Mouse (Mus musculus) forebrain, embryonic 14.5 days (tissue): ENCODE measurements at regions not wholly inside any gene's neighbourhood (a gene's known extent, or its start where the extent isn't known, plus 50 kb on each side); places are given as distances from the start of the nearest gene placed in this dataset.

Experiments used
- ATAC-seq: fragments of 200-750 bp; cut with Nextera tagmentation; 2 replicates; pipeline ENCODE4 v1.8.0; 2017; ENCODE audit warnings: mild to moderate bottlenecking, moderate library complexity
- DNase-seq: peaks from one replicate; pipeline ENCODE4 v3.0.0-alpha.2; 2015; ENCODE audit warnings: low spot score
- H3K27ac ChIP-seq: fragments of 300-500 bp; sonication (generic); 2 replicates; pipeline ENCODE4 v1.5.1; 2014; ENCODE audit warnings: low read depth, mild to moderate bottlenecking, control low read depth, low read length, moderate library complexity
- H3K27me3 ChIP-seq: fragments of 300-500 bp; sonication (generic); replicated peaks from 2 replicates; pipeline ENCODE4 v1.6.1; 2014; ENCODE audit warnings: low read length, control low read depth, mixed read lengths; ENCODE audit not compliant: control insufficient read depth, insufficient read depth
- H3K36me3 ChIP-seq: fragments of 300-500 bp; sonication (generic); 2 replicates; pipeline ENCODE4 v1.6.1; 2014; ENCODE audit warnings: low read length, control low read depth; ENCODE audit not compliant: control insufficient read depth, insufficient read depth
- H3K4me1 ChIP-seq: fragments of 300-500 bp; sonication (generic); 2 replicates; pipeline ENCODE4 v1.6.1; 2014; ENCODE audit warnings: antibody characterized with exemption, low read length, control low read depth; ENCODE audit not compliant: control insufficient read depth, insufficient read depth
- H3K4me2 ChIP-seq: fragments of 300-500 bp; sonication (generic); 2 replicates; pipeline ENCODE4 v1.6.1; 2014; ENCODE audit warnings: mild to moderate bottlenecking, control low read depth, low read length
- H3K4me3 ChIP-seq: fragments of 300-500 bp; sonication (generic); 2 replicates; pipeline ENCODE4 v1.5.1; 2014; ENCODE audit warnings: low read depth, low read length, control low read depth
- H3K9ac ChIP-seq: fragments of 300-500 bp; sonication (generic); 2 replicates; pipeline ENCODE4 v1.6.1; 2014; ENCODE audit warnings: mild to moderate bottlenecking, low read length, control low read depth, moderate library complexity
- H3K9me3 ChIP-seq: fragments of 300-500 bp; sonication (generic); replicated peaks from 2 replicates; pipeline ENCODE4 v1.6.1; 2016; ENCODE audit warnings: low read length, control low read depth, mixed read lengths; ENCODE audit not compliant: control insufficient read depth
- WGBS: fragments of 180-500 bp; shearing (Covaris S2); extraction: QIAGEN DNeasy Blood & Tissue Kit; methylation state at CpG from one replicate; pipeline ENCODE4 v1.1.7; 2014; 5-methylcytosine and 5-hydroxymethylcytosine counted together

DNA sequence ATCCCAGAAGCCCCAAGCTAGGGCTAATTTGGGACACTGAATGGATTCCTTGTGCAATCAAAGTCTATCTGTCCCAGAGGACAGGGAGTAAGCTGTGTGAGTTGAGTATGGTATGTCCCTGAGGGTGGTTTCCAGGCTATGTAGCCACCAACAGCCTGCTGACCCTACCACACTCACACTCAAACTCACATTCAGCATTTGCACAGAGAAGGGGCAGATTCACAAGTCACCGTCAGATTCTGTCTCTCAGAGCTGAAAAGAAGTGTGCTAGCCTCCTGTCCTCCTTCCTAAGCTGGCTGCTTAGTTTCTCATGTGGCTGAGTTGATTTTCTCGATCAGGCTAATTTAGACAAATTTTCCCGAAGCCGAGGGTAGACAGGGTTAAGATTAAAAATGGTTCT lies 248.8 kb downstream of the Enc1 start:
- Histone ChIP-seq H3K27me3 (no peaks in the 10 kb centered on the region), H3K4me2 (no peak overlapping the region), H3K9me3 (no peaks in the 10 kb centered on the region), H3K27ac (no peak overlapping the region), H3K9ac (0 out of 2 replicates have a peak overlapping the region, but pooled peaks have one; percentile 21), H3K36me3 (no peaks in the 10 kb centered on the region), H3K4me1 (peaks cover 13% of the 10 kb centered on the region), H3K4me3 (no peak overlapping the region)
- WGBS = 39% methylated on average over 4 of the region's 4 CpGs
- DNase-seq (no peak), ATAC-seq (no peak)

DNA sequence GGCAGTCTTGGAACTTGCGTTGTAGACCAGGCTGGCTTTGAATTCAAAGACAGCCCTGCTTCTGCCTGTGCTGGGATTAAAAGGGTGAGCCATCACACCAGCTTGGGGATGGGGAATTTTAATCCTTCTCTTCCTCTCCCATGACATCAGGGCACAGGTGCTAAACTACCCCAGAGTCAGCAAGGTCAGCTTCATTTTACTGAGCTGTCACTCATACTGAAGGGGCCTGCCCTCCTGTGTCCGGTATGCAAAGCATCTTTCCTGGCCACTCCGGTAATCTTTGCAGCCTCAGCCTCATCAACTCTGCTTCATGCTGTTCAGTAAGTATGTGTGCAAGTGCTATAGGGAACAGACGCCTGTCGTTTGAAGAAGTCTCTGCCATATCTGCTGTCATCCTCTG lies 248.1 kb downstream of the Enc1 start:
- WGBS = 44% methylated on average over 5 of the region's 5 CpGs
- no peaks in the 10 kb centered on the region for H3K36me3 ChIP-seq
- no peaks in the 10 kb centered on the region for H3K27me3 ChIP-seq
- H3K4me3 ChIP-seq = no peak overlapping the region
- H3K4me2 ChIP-seq = no peak overlapping the region
- no peak for DNase-seq
- no peak overlapping the region for H3K27ac ChIP-seq
- H3K9ac ChIP-seq = 0 out of 2 replicates have a peak overlapping the region, but pooled peaks have one; percentile 21
- H3K9me3 ChIP-seq = no peaks in the 10 kb centered on the region
- no peak for ATAC-seq
- H3K4me1 ChIP-seq = peaks cover 13% of the 10 kb centered on the region

DNA sequence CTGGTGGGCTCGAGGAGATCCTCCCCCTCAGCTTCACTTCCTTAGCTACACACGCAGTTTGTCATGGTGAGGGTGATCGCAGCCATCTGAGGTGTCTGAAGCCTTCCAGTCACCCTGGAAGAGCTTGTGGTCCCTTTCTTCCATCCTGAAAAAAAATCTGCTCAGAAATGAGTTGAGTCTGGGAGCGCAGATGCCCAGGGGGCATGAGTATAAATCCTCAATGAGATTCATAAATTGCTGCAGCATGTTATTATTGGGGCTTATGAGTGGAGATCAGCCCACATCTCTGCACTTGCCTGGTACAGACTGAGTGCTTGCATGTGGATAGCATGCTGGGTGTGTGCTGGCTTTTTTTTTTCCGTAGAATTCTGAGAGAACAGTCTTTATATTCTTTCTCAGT lies 247.6 kb downstream of the Enc1 start:
- no peaks in the 10 kb centered on the region for H3K36me3 ChIP-seq
- H3K27me3 ChIP-seq = no peaks in the 10 kb centered on the region
- no peaks in the 10 kb centered on the region for H3K9me3 ChIP-seq
- DNase-seq (no peak), ATAC-seq (no peak)
- no peak overlapping the region for H3K4me3 ChIP-seq
- peaks cover 13% of the 10 kb centered on the region for H3K4me1 ChIP-seq
- no peak overlapping the region for H3K4me2 ChIP-seq
- no peak overlapping the region; the same call in 1 of the 2 replicates for H3K27ac ChIP-seq
- no peak overlapping the region for H3K9ac ChIP-seq
- WGBS = 67% methylated on average over 5 of the region's 5 CpGs

DNA sequence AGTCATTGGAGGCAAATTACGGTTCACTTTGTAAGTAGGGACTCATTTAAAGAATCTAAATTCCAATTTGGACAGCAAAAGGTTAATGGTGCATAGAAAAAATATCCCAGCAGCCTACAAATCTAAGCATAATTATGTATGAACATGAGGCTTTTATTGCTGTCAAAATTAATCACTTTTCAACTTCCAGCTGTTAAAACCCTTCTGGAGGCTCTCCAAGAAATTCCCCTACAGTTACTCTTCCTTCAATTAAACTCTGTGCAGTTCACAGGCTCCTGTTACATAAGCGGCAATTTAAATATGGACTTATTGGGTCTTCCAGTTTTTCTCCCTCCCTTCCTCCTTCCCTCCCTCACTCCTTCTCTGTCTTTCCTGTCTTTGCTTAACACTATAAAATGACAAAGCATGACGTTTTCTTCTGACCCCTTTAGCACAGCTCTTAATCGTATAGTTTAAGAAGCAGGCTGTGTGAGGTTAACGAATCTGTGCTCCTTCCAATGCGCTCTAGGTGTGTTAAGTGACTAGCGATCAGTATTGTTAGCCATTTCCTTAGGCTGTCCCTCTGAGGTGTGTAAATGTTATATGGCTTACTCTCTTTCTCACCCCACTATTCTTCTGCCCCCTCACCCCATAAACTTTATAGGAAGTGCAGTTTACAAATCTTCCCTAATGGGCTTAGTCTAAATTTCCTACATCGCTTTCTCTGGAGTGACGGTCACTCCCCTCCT lies 247.0 kb downstream of the Enc1 start:
- Histone ChIP-seq H3K36me3 (no peaks in the 10 kb centered on the region), H3K27ac (no peak overlapping the region), H3K4me1 (peaks cover 13% of the 10 kb centered on the region), H3K4me3 (no peak overlapping the region), H3K9me3 (no peaks in the 10 kb centered on the region), H3K27me3 (no peaks in the 10 kb centered on the region), H3K9ac (no peak overlapping the region), H3K4me2 (no peak overlapping the region)
- peak; percentile 69 for DNase-seq
- no peak for ATAC-seq
- 49% methylated on average over 9 of the region's 9 CpGs for WGBS

DNA sequence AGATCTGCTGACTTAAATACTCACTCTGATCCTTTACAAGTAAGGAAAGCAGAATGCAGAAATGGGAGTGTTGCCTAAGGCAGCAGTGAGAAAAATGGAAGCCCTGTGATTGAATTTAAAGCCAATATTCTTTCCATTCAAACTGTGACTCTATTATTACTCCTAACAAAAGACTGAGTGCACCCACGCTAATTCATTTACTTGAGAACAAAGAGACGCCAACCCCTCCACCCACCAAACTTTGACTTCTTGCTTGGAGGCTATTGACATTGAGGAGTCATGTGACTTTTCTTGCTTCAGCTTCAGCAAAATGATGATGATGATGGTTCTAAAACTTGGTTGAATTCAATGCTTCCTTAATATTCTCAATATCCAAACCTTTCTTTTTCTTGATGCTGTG lies 245.6 kb downstream of the Enc1 start:
- Histone ChIP-seq H3K27ac (no peak overlapping the region), H3K4me2 (no peak overlapping the region), H3K9ac (no peak overlapping the region), H3K4me3 (no peak overlapping the region), H3K4me1 (peaks cover 13% of the 10 kb centered on the region), H3K36me3 (no peaks in the 10 kb centered on the region), H3K27me3 (no peaks in the 10 kb centered on the region), H3K9me3 (no peaks in the 10 kb centered on the region)
- DNase-seq = no peak
- no peak for ATAC-seq
- 51% methylated on average over 2 of the region's 2 CpGs for WGBS

DNA sequence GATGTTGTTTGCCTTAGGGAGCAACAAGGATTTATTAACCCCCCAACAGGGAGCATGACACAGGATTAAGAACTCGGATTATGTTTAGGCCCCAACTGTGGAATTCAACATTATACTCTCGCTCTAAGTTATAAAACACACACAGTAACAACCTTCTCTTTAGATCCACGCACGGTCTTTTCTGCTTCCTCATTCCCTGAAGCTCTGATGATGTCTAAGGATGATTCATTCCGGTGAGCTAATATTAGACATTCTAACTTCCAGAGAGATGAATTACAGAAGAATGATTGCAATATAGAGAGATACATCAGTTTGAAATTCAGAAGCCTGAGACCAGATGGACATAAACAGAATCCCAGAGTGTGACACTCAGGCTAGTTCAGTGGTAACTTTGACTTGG lies 245.0 kb downstream of the Enc1 start:
- WGBS = 83% methylated on average over 5 of the region's 5 CpGs
- H3K9ac ChIP-seq = no peak overlapping the region
- H3K9me3 ChIP-seq = no peaks in the 10 kb centered on the region
- no peak for DNase-seq
- ATAC-seq = no peak
- H3K4me3 ChIP-seq = no peak overlapping the region
- H3K36me3 ChIP-seq = no peaks in the 10 kb centered on the region
- no peak overlapping the region for H3K4me2 ChIP-seq
- H3K4me1 ChIP-seq = peaks cover 11% of the 10 kb centered on the region
- no peak overlapping the region for H3K27ac ChIP-seq
- H3K27me3 ChIP-seq = no peaks in the 10 kb centered on the region

DNA sequence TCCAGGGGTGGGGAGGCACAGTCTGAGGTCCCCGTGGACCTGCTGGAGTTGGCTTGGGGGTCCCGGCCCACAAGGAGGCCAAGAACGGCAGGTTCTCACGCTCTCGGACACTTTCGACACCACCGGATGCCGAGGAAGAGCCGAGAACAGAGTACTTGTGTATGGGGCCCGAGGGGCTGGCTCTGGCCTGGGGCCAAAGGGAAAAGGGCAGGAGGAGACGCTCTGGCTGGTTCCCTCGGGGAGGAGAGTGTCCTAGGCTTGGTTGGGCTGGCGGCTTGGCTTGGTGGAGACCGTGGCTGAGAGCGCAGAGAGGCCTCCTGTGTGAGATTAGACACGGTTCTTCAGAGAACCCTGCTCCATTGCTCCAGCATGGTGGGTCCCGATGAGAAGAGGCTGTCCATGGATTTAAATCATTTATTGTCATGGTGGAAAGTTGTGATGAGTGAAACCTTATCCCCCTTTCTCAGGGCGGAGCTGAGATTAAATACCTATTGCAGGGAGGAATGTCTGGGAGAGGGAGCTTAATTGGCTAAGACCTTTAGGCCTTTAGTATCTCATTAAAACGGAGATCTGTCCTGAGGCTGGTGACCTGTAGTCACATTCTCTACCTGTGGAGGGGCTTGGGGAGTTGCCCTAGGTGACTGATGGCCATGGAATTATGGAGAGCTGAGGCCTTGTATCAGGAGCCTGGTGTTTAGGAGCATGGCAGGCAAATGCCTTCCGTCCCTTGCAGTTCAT lies 244.1 kb downstream of the Enc1 start:
- Histone ChIP-seq H3K9ac (no peak overlapping the region), H3K4me1 (peaks cover 11% of the 10 kb centered on the region), H3K27ac (no peak overlapping the region), H3K4me2 (no peak overlapping the region), H3K27me3 (no peaks in the 10 kb centered on the region), H3K4me3 (no peak overlapping the region), H3K36me3 (no peaks in the 10 kb centered on the region), H3K9me3 (no peaks in the 10 kb centered on the region)
- ATAC-seq (no peak), DNase-seq (no peak)
- 89% methylated on average over 20 of the region's 20 CpGs for WGBS

DNA sequence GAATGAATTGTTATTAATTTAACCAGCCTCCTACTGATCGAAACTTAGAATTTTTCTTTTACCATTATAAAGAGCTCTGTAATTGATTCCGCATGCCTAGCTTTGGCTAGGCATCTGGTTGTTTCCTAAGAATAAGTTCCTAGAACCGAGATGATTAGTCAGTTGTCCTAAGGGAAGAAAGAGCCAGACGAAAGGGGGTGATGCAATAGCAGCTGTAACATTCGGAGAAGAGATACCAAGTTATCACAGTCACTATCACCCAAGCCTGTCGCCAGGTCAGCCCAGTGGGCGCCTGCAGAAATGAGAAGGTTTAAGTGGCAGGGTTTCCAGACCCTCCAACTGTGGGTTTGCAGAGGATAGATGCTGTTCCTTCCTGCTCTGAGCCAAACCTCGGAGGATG lies 242.8 kb downstream of the Enc1 start:
- Histone ChIP-seq H3K27ac (no peak overlapping the region), H3K4me3 (no peak overlapping the region)
- WGBS = 77% methylated on average over 8 of the region's 8 CpGs

DNA sequence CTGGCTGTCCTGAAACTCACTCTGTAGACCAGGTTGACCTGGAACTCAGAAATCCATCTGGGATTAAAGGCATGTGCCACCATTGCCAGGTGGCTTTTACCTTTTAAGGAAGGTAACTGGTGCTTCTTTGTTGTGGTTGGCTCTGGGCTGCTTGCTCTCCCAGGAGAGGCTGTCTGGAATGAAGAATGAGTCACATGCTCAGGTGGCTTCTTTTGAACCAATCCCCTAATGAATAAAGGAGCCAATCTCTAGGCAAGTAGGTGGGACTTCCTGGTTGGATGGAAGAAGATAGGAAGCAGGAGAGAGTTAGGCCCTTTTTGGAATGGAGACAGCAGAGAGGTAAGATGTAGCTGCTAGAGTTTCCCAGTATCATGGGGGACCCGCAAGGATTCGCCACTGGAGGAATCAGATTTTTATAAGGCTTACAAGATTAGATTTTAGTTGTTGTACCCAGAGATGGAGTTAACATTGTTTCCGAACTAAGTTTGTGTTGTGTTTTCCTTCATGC lies 241.6 kb downstream of the Enc1 start:
- H3K27me3 ChIP-seq = no peaks in the 10 kb centered on the region
- H3K36me3 ChIP-seq = no peaks in the 10 kb centered on the region
- no peak for DNase-seq
- H3K4me2 ChIP-seq = no peak overlapping the region
- 97% methylated on average over 3 of the region's 3 CpGs for WGBS
- H3K4me1 ChIP-seq = peaks cover 4% of the 10 kb centered on the region; the same call in 1 of the 2 replicates
- H3K4me3 ChIP-seq = no peak overlapping the region
- no peak overlapping the region for H3K27ac ChIP-seq
- ATAC-seq = no peak
- H3K9ac ChIP-seq = no peak overlapping the region
- no peaks in the 10 kb centered on the region for H3K9me3 ChIP-seq

More for the DNA sequence above, 242.8 kb downstream of the Enc1 start:
- H3K9me3 ChIP-seq = no peaks in the 10 kb centered on the region
- no peak overlapping the region for H3K4me2 ChIP-seq
- H3K27me3 ChIP-seq = no peaks in the 10 kb centered on the region
- peaks cover 11% of the 10 kb centered on the region for H3K4me1 ChIP-seq
- no peak overlapping the region for H3K9ac ChIP-seq
- no peaks in the 10 kb centered on the region for H3K36me3 ChIP-seq
- no peak for DNase-seq
- ATAC-seq = no peak
